ENCODE assay signal across 8 mouse cellular contexts in genomic region chr7:29072689-29073088, GRCm38 (mm10). TPM values are rescaled to one million over a fixed set of nuclear protein-coding genes. Genes with fewer than 3 reads are reported as not detected.
DNase-seq lines count a peak whose midpoint lies in the region; ATAC-seq and TF ChIP-seq lines count a peak whose summit lies in the region.

No protein-coding gene starts in this region.

- intact Hi-C loops in gastrocnemius, adult 2 months (cut with DNase I): no loop called here
- intact Hi-C loops in gastrocnemius, postnatal 14 days (cut with DNase I; ENCODE audit: low total_unique reads): no loop called here

- peaks cover 32% of the 10 kb centered on the region for H3K4me1 ChIP-seq in hindbrain, embryonic 10.5 days (replicated peaks)
- no peaks in the 10 kb centered on the region for H3K4me1 ChIP-seq in stomach, embryonic 16.5 days (ENCODE audit: control insufficient read depth, insufficient read depth, low read length)

- no peak overlapping the region for H3K4me2 ChIP-seq in stomach, embryonic 16.5 days (ENCODE audit: low read depth, low read length)

- H3K27me3 ChIP-seq in hindbrain, embryonic 10.5 days (ENCODE audit: insufficient read depth, poor library complexity, severe bottlenecking): peaks cover 54% of the 10 kb centered on the region
- peaks cover 16% of the 10 kb centered on the region for H3K27me3 ChIP-seq in stomach, embryonic 16.5 days (ENCODE audit: control insufficient read depth, insufficient read depth, low read length)

- no peaks in the 10 kb centered on the region for H3K36me3 ChIP-seq in hindbrain, embryonic 10.5 days
- H3K36me3 ChIP-seq in stomach, embryonic 16.5 days (ENCODE audit: control insufficient read depth, insufficient read depth, low read length): no peaks in the 10 kb centered on the region

- no peak overlapping the region; the same call in 1 of the 2 replicates for H3K27ac ChIP-seq in gastrocnemius, adult 2 months
- no peak overlapping the region for H3K27ac ChIP-seq in hindbrain, embryonic 10.5 days
- no peak overlapping the region for H3K27ac ChIP-seq in stomach, embryonic 16.5 days (ENCODE audit: low read length)

- H3K9ac ChIP-seq in stomach, embryonic 16.5 days (ENCODE audit: low read length): no peak overlapping the region

- no peaks in the 10 kb centered on the region for H3K9me3 ChIP-seq in hindbrain, embryonic 10.5 days
- H3K9me3 ChIP-seq in stomach, embryonic 16.5 days (replicated peaks; ENCODE audit: control insufficient read depth, low read length): no peaks in the 10 kb centered on the region

- 47% methylated on average over 11 of the region's 11 CpGs for WGBS in hindbrain, embryonic 10.5 days
- 43% methylated on average over 11 of the region's 11 CpGs for whole genome bisulfite sequencing in stomach, embryonic 16.5 days

- peak; percentile 63 for DNase-seq in gastrocnemius, adult 2 months
- no peak for DNase-seq in gastrocnemius, postnatal 14 days
- peak; percentile 6 for DNase-seq in 3T3-L1 (ENCODE audit: low read depth, low spot score)
- peak; percentile 77 for DNase-seq in ZHBTc4 (ENCODE audit: low read depth, low spot score)
- DNase-seq in hindbrain, embryonic 10.5 days (ENCODE audit: low spot score): peak; percentile 54
- peak; percentile 8 for DNase-seq in lung, postnatal 25 days (ENCODE audit: low spot score)
- DNase-seq in cerebellum, adult 9-11 months: no peak

- peak; percentile 60 for TF ChIP-seq CTCF in gastrocnemius, adult 2 months (IDR thresholded peaks at IDR 0.05)

- peak; percentile 10; the same call in 1 of the 2 replicates for ATAC-seq in stomach, embryonic 16.5 days (ENCODE audit: insufficient read depth, low FRiP score)

- no peak overlapping the region for H3K4me3 ChIP-seq in gastrocnemius, adult 2 months
- 0 out of 2 replicates have a peak overlapping the region, but pooled peaks have one; percentile 2 for H3K4me3 ChIP-seq in hindbrain, embryonic 10.5 days
- no peak overlapping the region for H3K4me3 ChIP-seq in stomach, embryonic 16.5 days (replicated peaks; ENCODE audit: low read length)

RNA-seq across cellular contexts. Expression of gene Ryr1, which starts 52.3 kb away (rescaled TPM):
- total RNA-seq in gastrocnemius, adult 2 months (2021): 1,000 to 10,000 TPM; 1,499 to 2,077 TPM
- total RNA-seq in gastrocnemius, postnatal 14 days (2021): 100 to 1,000 TPM; 746 to 901 TPM
- polyA plus RNA-seq in hindbrain, embryonic 10.5 days (2016; fragmentation: Nextera tagmentation; extraction: Ambion mirVana): 0.51 and 0.97 TPM in 2 replicates
- polyA plus RNA-seq in stomach, embryonic 16.5 days (2015; fragmentation: Nextera tagmentation; extraction: Ambion mirVana): 0.45 and 2.6 TPM in 2 replicates

Comparison
In these comparisons a context has a peak if more than half of its experiments do, and no peak if none do; other contexts are left out.
1. DNase-seq: peak in gastrocnemius, adult 2 months (single experiment), 3T3-L1 (single experiment), ZHBTc4 (single experiment), hindbrain, embryonic 10.5 days (single experiment) and lung, postnatal 25 days (single experiment); none in gastrocnemius, postnatal 14 days (single experiment) and cerebellum, adult 9-11 months (single experiment).